Mouse (Mus musculus): Measurements from ENCODE around the gene Ncoa3. TPM values are rescaled to one million over a fixed set of nuclear protein-coding genes. Genes with fewer than 3 reads are reported as not detected.

Gene Ncoa3
- 79.9 TPM for polyA plus RNA-seq (2017; shearing (Covaris generic))

DNA sequence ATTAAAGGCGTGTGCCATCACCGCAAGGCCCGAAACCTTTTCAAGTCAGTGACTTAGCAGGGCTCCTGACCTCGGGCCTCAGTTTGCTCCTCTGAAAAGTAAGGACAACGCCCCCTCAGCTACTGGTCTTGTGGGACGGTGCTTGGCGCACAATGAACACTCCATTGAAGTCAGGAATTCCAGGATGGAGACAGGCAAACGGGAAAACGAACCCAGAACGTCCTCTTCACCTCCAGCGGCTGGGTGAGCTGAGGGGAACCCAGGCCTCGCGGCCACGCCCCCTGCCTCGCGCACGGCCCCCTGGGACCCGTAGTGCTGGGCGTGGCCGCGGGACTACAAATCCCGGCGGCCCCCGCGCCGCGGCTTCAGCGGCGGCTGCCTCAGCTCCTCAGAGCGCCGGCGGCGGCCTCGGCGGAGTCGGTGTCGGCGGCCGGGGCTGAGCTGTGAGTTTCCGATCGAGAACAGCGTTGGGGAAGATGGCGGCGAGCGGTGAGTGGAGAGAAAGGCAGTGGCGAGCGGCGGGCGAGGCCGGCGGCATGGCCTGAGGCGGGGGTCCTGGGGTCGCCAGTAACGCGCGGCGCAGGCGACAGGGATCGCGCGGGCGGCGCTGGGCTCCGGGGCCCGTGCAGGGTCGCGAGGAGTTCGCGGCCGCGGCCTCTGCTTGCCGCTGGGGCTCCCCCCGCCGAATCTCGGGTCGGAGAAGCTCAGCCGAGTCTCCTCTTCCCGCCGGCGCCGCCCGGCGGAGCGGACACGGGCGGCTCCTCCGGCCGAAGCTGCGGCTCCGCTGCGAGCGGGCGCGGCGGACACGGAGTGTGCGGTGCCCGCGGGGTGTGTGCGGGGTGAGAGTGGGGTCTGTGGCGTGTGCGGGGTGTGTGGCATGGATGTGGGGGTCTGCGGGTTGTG is at the start of gene Ncoa3:
Gene Ncoa3, plus strand, starts transcription at position 367 of the 903 bp plus-strand sequence.

Other genes with a start within 250 kb of the Ncoa3 start
- 34.0 TPM for gene Zmynd8, start 93.6 kb upstream of the Ncoa3 start, polyA plus RNA-seq (2017; shearing (Covaris generic))
- 0.45 TPM for gene Sulf2, start 163.0 kb downstream of the Ncoa3 start, polyA plus RNA-seq (2017; shearing (Covaris generic))